Mouse (Mus musculus): ENCODE results near the gene Smg6.

GRCm38 (mm10) chr11:75147106-75147845 is 221.7 kb downstream of the Smg6 start:
- no peak for TF ChIP-seq ZNF384 (IDR thresholded peaks at IDR 0.05; ENCODE audit: low read depth, low read length)
- no peak for TF ChIP-seq MAFK (IDR thresholded peaks at IDR 0.05; ENCODE audit: insufficient read depth, low read depth, low read length)
- no peak for TF ChIP-seq ZC3H11A (IDR thresholded peaks at IDR 0.05; ENCODE audit: borderline replicate concordance, low read depth, low read length)
- TF ChIP-seq HCFC1 (IDR thresholded peaks at IDR 0.05; ENCODE audit: borderline replicate concordance, insufficient read depth, low read length), result no peak
